Mouse (Mus musculus) lung, embryonic 14.5 days (tissue): ENCODE data around the gene Chrne. TPM values are rescaled to one million over a fixed set of nuclear protein-coding genes. Genes with fewer than 3 reads are reported as not detected.
A peak's percentile ranks its signal among the peaks of the same experiment; 100 is the strongest.

Source experiments
- ATAC-seq: fragments of 200-750 bp; cut with Nextera tagmentation; 2 replicates; pipeline ENCODE4 v1.8.0; 2017; ENCODE audit warnings: mild to moderate bottlenecking, moderate TSS enrichment, moderate library complexity; ENCODE audit not compliant: insufficient read depth
- DNase-seq: peaks from one replicate; pipeline ENCODE4 v3.0.0-alpha.2; 2015
- H3K27ac ChIP-seq: fragments of 300-500 bp; sonication (generic); 2 replicates; pipeline ENCODE4 v1.5.1; 2014; ENCODE audit warnings: low read depth, mild to moderate bottlenecking, moderate library complexity
- H3K27me3 ChIP-seq: fragments of 300-500 bp; sonication (generic); 2 replicates; pipeline ENCODE4 v1.6.1; 2014; ENCODE audit warnings: low read length, control low read depth; ENCODE audit not compliant: insufficient read depth
- H3K36me3 ChIP-seq: fragments of 300-500 bp; sonication (generic); 2 replicates; pipeline ENCODE4 v1.6.1; 2014; ENCODE audit warnings: control low read depth; ENCODE audit not compliant: insufficient read depth
- H3K4me1 ChIP-seq: fragments of 300-500 bp; sonication (generic); 2 replicates; pipeline ENCODE4 v1.6.1; 2014; ENCODE audit warnings: antibody characterized with exemption, control low read depth; ENCODE audit not compliant: insufficient read depth
- H3K4me2 ChIP-seq: fragments of 300-500 bp; sonication (generic); 2 replicates; pipeline ENCODE4 v1.6.1; 2014; ENCODE audit warnings: mild to moderate bottlenecking
- H3K4me3 ChIP-seq: fragments of 300-500 bp; sonication (generic); 2 replicates; pipeline ENCODE4 v1.5.1; 2014; ENCODE audit warnings: low read depth, low read length
- H3K9ac ChIP-seq: fragments of 300-500 bp; sonication (generic); 2 replicates; pipeline ENCODE4 v1.6.1; 2014
- H3K9me3 ChIP-seq: fragments of 300-500 bp; sonication (generic); 2 replicates; pipeline ENCODE4 v1.6.1; 2016; ENCODE audit warnings: low read depth, low read length, control low read depth
- CTCF ChIP-seq: IDR thresholded peaks from 2 replicates; pipeline ENCODE4 v1.5.1; 2016; ENCODE audit warnings: antibody characterized with exemption, low read depth
- WGBS: fragments of 180-500 bp; shearing (Covaris S2); extraction: QIAGEN DNeasy Blood & Tissue Kit; methylation state at CpG from one replicate; pipeline ENCODE4 v1.1.7; 2014; 5-methylcytosine and 5-hydroxymethylcytosine counted together
- polyA plus RNA-seq: library from polyadenylated mRNA; unstranded; fragments of >200 nt; fragmentation: Nextera tagmentation; extraction: Ambion mirVana; gene quantifications from 2 replicates; pipeline ENCODE4 v1.2.1, GENCODE M21; 2014

Chrne gene
- polyA plus RNA-seq, 1 experiment from 2014 or later: not detected

DNA sequence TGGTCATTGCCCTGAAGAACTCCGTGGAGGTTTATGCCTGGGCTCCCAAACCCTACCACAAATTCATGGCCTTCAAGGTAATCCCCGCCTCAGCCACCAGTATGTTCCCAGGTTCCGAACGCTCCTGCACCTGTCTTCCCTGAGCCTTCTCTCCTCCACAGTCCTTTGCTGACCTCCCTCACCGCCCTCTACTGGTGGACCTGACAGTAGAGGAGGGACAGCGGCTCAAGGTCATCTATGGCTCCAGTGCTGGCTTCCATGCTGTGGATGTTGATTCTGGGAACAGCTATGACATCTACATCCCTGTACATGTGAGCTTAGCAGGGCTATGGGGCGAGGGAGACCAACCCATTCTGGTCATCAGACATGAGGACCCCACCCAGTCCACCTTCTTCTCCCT lies 6.5 kb downstream of the Chrne start:
- Histone ChIP-seq H3K36me3 (peaks cover 58% of the 10 kb centered on the region), H3K27me3 (no peaks in the 10 kb centered on the region), H3K4me1 (peaks cover 10% of the 10 kb centered on the region; the same call in 1 of the 2 replicates), H3K9ac (no peak overlapping the region), H3K4me3 (no peak overlapping the region), H3K4me2 (no peak overlapping the region), H3K9me3 (no peaks in the 10 kb centered on the region), H3K27ac (no peak overlapping the region)
- DNase-seq (no peak), ATAC-seq (no peak)
- TF ChIP-seq CTCF: peak; percentile 40; the same call in 1 of the 2 replicates
- 70% methylated on average over 7 of the region's 7 CpGs for WGBS

DNA sequence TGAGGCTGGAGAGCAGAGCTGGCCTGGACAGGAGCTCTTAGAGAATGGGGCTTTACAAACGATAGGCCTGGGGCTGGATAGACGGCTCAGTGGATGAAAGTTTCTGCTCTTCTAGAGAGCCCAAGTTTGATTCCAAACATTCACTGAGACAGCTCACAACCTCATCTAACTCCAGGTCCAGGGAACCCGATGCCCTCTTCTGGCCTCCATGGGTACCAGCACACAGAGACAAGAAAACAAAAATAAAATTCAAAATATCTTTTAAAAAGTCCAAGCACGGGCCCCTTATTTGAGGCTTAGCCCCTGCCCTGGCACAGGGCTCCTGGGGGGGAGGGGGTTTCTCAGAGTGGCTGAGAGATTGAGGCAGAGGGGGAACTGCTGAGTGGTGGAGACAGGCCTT lies 8.3 kb downstream of the Chrne start:
- Histone ChIP-seq H3K4me1 (peaks cover 10% of the 10 kb centered on the region; the same call in 1 of the 2 replicates), H3K27ac (no peak overlapping the region), H3K9ac (no peak overlapping the region), H3K9me3 (no peaks in the 10 kb centered on the region), H3K4me3 (no peak overlapping the region), H3K4me2 (no peak overlapping the region), H3K27me3 (no peaks in the 10 kb centered on the region), H3K36me3 (peaks cover 76% of the 10 kb centered on the region)
- WGBS: 77% methylated on average over 4 of the region's 4 CpGs
- TF ChIP-seq CTCF: peak; percentile 26
- no peak for DNase-seq
- ATAC-seq: no peak

DNA sequence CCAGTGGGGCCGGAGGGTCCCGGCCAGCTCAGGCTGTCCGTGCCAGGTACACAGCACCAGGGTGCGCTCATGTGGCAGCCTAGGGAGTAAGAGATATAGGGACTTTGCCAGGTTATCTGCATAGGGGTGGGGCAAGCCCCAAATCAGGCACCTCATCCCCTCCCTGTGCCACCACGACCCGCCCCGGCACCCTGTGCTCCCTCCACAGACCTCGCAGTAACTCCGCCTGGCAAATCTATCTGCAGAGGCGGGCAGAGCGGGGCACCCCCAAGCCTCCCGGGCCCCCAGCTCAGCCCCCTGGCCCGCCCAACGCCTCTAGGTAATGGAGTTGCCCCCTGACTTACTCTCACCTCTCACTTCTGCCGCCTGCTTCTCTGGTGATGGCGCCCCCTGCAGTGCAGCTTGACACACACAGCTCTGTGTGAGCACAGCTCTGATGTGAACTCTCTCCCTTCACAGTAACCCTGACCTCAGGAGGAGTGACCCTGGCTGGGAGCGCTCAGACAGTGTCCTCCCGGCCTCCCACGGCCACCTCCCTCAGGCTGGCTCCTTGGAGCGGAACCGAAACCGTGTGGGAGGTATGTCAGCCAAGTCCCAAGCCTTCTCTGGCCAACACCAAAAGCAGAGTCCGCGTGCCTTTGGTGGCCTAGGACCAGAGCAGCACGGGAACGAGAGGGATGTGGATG lies 10.5 kb downstream of the Chrne start:
- WGBS: 85% methylated on average over 26 of the region's 26 CpGs
- H3K4me3 ChIP-seq: no peak overlapping the region
- ATAC-seq: no peak; the same call in 1 of the 2 replicates
- no peak overlapping the region for H3K4me2 ChIP-seq
- no peak overlapping the region for H3K27ac ChIP-seq
- no peaks in the 10 kb centered on the region for H3K27me3 ChIP-seq
- TF ChIP-seq CTCF: peak; percentile 49
- H3K9me3 ChIP-seq: no peaks in the 10 kb centered on the region
- H3K4me1 ChIP-seq: no peaks in the 10 kb centered on the region
- no peak for DNase-seq
- peaks cover 92% of the 10 kb centered on the region for H3K36me3 ChIP-seq
- H3K9ac ChIP-seq: no peak overlapping the region

DNA sequence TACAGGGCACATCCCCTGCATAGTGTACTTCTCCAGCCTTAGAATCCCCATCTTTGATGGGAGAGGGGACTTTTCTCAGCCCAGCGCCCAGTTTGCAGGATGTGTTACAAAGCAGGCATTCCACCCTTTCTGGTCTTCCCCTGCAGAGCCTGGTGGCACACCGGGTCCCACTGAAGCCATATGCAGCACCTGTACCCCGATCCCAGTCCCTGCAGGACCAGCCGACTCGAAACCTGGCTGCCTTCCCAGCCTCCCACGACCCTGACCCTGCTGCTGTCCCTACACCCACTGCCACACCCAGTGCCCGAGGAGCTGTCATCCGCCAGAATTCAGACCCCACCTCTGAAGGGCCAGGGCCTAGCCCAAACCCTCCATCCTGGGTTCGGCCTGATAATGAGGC lies 11.4 kb downstream of the Chrne start:
- H3K4me2 ChIP-seq: no peak overlapping the region
- ATAC-seq (no peak), DNase-seq (no peak)
- 80% methylated on average over 9 of the region's 9 CpGs for WGBS
- H3K36me3 ChIP-seq: peaks cover 86% of the 10 kb centered on the region
- TF ChIP-seq CTCF: no peak
- no peaks in the 10 kb centered on the region for H3K9me3 ChIP-seq
- no peak overlapping the region for H3K4me3 ChIP-seq
- no peaks in the 10 kb centered on the region for H3K27me3 ChIP-seq
- H3K4me1 ChIP-seq: no peaks in the 10 kb centered on the region
- H3K27ac ChIP-seq: no peak overlapping the region
- H3K9ac ChIP-seq: no peak overlapping the region

DNA sequence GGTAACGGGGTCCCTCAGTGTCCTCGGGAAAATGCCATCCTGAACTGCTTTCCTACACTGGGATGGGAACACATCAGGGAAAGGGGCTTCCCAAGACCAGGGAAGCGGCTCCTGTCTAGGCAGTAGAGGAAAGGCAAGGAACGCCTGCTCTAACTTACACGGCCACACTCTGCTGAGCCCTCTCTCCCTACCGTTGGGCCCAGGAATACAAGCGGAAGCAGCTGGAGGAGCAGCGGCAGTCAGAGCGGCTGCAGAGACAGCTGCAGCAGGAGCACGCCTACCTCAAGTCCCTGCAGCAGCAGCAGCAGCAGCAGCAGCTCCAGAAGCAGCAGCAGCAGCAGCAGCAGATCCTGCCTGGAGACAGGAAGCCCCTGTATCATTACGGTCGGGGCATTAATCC lies 12.3 kb downstream of the Chrne start:
- Histone ChIP-seq H3K9ac (no peak overlapping the region), H3K4me3 (no peak overlapping the region), H3K27me3 (no peaks in the 10 kb centered on the region), H3K4me2 (no peak overlapping the region), H3K36me3 (peaks cover 82% of the 10 kb centered on the region), H3K4me1 (no peaks in the 10 kb centered on the region), H3K27ac (no peak overlapping the region), H3K9me3 (no peaks in the 10 kb centered on the region)
- ATAC-seq (no peak), DNase-seq (no peak)
- TF ChIP-seq CTCF: no peak
- 64% methylated on average over 12 of the region's 12 CpGs for WGBS

DNA sequence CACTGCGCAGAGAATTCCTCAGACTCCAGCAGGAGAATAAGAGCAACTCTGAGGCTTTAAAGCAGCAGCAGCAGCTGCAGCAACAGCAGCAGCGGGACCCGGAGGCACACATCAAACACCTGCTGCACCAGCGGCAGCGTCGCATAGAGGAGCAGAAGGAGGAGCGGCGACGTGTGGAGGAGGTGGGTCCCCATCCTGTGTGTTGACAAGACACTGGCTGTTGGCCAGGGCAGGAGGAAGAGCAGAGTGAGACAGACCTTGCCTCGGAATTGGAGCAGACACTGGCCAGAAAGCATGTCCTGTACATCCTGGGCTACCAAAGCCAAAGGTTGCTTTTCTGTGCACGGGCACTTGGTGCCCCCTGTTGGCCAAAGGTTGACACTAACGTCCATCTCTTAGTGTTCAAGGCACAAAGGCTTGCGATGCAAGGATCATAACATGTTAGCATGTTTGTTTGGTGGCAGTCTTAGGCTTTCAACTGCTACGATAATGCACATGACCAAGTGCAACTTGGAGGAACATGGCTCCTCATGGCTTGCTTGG lies 13.9 kb downstream of the Chrne start:
- no peak overlapping the region for H3K27ac ChIP-seq
- TF ChIP-seq CTCF: peak; percentile 94
- ATAC-seq: no peak
- peak; percentile 91 for DNase-seq
- H3K4me1 ChIP-seq: no peaks in the 10 kb centered on the region
- H3K27me3 ChIP-seq: no peaks in the 10 kb centered on the region
- no peak overlapping the region for H3K4me3 ChIP-seq
- no peak overlapping the region for H3K9ac ChIP-seq
- H3K36me3 ChIP-seq: peaks cover 73% of the 10 kb centered on the region
- no peak overlapping the region for H3K4me2 ChIP-seq
- 52% methylated on average over 14 of the region's 14 CpGs for WGBS
- no peaks in the 10 kb centered on the region for H3K9me3 ChIP-seq

DNA sequence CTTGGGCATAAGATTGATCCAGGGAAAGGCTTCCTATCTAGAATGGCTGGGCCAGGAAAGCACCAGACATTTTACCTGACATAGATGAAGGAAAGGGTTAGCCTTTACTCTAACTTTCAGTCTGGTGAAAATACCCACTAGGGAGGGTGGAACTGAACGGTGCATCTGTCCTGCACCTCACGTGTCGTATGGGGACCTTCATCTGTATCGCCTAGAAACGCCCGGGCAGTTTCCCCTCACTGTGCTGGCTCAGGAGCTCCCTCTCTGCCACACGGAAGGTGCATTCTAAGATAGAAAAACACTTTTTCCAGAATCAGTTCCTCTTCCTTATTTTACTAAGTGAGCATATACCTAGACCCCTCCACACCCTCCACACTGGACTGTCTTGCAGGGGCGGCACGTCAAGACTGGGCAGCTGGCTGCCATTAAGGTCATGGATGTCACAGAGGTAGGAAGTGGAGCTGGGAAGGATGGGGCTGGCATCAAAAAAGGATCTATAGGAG lies 20.5 kb downstream of the Chrne start:
- no peaks in the 10 kb centered on the region for H3K4me1 ChIP-seq
- ATAC-seq: no peak
- H3K4me2 ChIP-seq: no peak overlapping the region
- no peak for DNase-seq
- H3K36me3 ChIP-seq: peaks cover 25% of the 10 kb centered on the region
- H3K27ac ChIP-seq: no peak overlapping the region
- no peaks in the 10 kb centered on the region for H3K27me3 ChIP-seq
- H3K9me3 ChIP-seq: no peaks in the 10 kb centered on the region
- TF ChIP-seq CTCF: no peak
- no peak overlapping the region for H3K4me3 ChIP-seq
- WGBS: 85% methylated on average over 9 of the region's 9 CpGs
- no peak overlapping the region for H3K9ac ChIP-seq
